Mouse (Mus musculus) urinary bladder, postnatal 25 days (tissue): ENCODE results near the gene G430095P16Rik.

ENCODE experiments used
- DNase-seq: peaks from one replicate; pipeline ENCODE4 v3.0.0; 2022; ENCODE audit warnings: low spot score

Gene G430095P16Rik

GRCm38 (mm10) chr8:84722850-84723570 lies at the start of gene G430095P16Rik:
TSS of gene G430095P16Rik (plus strand) at chr8:84723007.
- DNase-seq: no peak

- no peak for DNase-seq
These were observed 45.5 kb upstream of the G430095P16Rik start for GRCm38 (mm10) chr8:84677305-84677704.

GRCm38 (mm10) chr8:84681476-84681875 lies 41.3 kb upstream of the G430095P16Rik start:
- DNase-seq: no peak

DNA sequence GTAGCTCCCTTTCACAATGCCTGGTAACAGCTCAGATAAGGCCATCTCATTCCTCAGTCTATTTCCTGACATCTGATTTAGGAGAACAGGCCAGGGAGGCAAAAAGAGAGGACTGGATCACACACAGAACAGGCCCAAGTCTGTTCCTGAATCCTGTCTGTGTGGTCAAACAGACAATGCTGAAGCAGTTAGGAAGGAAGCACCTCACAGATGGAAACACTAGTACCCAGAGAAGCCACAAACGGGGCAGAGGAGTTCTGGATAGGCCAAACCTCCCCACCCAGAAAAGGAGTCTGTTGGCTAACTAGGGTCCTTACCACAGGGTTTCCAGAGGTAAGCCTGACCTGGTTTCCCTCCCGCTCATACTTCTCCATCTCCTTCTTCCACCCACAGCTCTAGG lies 40.5 kb upstream of the G430095P16Rik start:
- DNase-seq: no peak

DNA sequence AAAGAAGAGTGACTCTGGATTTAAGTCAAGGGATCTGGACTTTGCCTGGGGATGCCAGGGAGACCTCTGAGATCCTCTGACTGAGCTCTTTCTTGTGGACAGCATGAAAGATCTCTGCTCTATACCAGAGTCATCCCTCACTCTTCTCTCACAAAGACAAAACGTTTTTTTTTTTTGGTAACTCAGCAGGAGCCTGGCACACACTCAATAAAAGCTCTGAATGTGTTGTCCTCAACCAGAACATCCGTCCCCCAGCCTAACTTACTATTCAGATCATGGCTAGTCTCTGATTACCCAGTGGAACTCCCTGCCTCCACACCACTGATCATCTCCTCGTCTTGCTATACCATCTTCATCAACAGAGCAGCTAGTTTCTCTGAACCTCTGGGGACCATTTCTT lies 38.3 kb upstream of the G430095P16Rik start:
- no peak for DNase-seq

GRCm38 (mm10) chr8:84686191-84687002 lies 36.4 kb upstream of the G430095P16Rik start, which contains the start of gene Trmt1:
TSS of gene Trmt1 (plus strand) at chr8:84686307.
- DNase-seq: no peak

GRCm38 (mm10) chr8:84687003-84687704 lies 35.7 kb upstream of the G430095P16Rik start:
- DNase-seq: no peak

DNA sequence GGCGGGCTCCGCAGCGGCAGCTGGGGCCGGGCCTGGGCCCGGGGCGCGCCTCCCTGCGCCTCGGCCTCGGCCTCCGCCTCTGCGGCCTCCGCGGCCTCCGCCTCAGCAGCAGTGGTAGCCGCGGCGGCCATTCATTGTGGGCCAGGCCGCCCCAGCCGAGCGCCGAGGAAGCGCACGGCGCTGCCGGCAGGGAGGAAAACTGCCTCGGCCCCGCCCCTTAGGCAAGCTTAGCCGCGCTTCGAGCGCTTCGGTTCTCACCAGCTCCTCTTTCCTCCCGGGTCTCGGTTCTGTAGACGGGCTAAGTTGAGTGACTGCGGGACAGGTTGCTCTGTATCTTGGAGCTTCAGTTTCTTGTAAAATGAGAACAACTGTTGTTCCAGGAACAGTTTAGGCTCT lies 35.1 kb upstream of the G430095P16Rik start, which contains the start of gene Nacc1:
Nacc1 (minus strand) TSS at position 158 of the 396 bp plus-strand sequence.
- DNase-seq: peak; percentile 83

- DNase-seq: peak; percentile 85
These were observed 33.5 kb upstream of the G430095P16Rik start for GRCm38 (mm10) chr8:84689091-84689915.

- DNase-seq: no peak
These were observed 29.5 kb upstream of the G430095P16Rik start for GRCm38 (mm10) chr8:84693332-84693731.

GRCm38 (mm10) chr8:84695140-84695539 lies 27.7 kb upstream of the G430095P16Rik start:
- no peak for DNase-seq

- no peak for DNase-seq
These were observed 25.4 kb upstream of the G430095P16Rik start for GRCm38 (mm10) chr8:84697166-84698130.

DNA sequence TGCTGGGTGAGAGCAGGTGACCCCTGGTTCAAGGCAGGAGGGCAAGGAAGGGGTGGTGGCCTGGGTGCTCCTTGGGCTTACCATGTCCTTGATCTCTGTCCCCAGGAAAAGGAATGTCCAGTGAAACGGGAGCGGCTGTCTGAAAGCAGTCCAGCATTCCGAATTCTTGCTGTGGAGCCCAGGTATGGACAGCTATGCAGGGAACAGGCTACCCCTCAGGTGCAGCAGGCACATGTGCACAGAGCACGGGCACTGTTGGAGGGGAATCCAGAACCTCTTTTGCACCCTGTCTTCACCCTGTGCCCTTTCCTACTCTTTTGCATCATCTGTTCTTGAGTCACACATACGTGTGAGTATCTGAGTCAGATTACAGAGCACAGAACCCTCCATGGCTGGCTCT lies 24.5 kb upstream of the G430095P16Rik start:
- DNase-seq: no peak

DNA sequence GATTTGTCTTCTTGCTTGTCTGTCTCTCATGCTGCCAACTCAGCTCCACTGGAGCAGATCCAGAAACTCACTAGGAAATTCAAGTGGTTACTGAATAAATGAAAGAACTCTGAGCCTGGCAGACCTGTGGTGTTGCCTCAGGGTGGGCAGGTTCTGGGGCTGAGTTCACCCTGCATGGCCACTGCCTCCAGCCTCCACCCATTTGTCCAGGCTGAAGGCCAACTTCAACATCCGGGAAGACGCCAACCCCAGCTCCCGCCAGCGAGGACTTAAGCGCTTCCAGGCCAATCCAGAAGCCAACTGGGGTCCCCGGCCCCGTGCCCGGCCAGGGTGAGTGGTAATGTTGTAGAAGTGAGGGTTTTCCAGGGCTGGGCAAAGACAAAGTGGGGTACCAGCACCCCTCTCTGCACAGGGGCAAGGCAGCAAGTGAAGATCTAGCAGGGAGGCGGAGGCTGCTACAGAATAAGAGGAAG lies 23.8 kb upstream of the G430095P16Rik start:
- DNase-seq: no peak

DNA sequence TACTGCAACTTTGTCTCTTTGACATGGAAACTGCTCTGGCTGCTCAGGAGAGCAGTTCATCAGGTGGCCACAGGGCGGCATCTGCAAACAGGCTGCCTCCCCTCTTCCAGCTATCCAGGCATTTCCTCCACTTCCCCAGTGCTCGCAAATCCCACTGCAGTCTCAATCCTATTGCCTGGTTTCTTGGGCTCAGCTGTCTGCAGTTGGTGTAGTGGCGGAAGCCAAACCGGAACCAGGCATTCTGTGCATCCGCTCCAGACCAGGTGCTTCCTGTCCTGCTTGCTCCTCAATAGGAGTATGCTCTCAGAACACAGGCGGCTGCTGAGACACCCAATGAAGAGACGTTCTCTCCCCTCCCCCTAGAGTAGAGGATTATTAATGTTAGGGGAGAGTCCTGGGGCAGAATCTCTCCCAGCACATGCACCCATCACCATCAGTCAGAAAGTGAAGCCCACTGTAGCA lies 22.9 kb upstream of the G430095P16Rik start:
- no peak for DNase-seq

GRCm38 (mm10) chr8:84700526-84700925 lies 22.3 kb upstream of the G430095P16Rik start:
- no peak for DNase-seq

DNA sequence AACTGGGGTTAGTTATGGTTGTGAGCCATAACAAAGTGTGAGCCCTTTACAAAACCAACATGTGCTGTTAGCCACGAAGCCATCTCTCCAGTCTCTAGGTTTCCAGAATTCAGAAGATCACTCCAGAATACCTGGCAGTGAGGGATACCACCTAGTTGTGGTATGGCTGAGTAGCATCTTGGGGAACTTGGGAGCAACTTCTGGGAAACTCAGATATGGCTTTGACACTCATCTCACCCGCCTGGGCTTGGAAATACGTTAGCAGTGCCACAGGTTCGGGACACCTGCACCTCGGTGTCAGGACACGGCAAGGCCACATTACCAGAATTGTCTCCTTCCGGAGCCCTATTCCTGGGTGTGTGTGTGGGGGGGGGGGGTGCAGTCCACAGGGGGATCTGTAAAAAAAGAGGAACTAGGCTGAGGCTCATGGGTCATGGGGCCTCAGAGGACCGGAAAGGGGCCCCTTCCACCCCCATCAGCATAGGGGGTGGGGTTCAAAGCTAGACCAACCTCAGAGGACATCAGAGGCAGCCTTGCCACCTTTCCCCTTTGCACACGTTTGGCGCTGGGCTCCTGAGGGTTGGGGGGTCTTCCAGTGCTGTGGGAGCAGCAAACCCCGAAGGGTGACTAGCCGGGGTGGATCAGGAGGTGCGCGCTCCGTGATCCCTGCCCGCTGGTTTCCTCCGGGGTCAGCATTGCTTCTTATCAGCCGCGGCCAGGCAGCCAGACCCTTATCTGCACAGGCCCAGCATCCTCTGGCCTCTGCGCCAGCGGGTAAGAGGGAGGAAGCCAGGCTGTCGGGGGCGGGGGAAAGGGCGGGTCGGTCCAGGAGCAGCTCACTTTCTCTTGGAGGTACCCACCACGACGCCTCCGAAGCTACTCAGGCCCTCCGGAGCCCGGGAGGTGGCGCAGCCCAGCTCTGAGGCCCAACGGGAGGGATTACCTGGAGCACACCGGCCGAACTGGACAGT lies 21.6 kb upstream of the G430095P16Rik start, which contains the start of gene Lyl1:
Lyl1 (plus strand) TSS at position 517 of the 971 bp plus-strand sequence.
- DNase-seq: no peak

- DNase-seq: no peak
These were observed 20.2 kb upstream of the G430095P16Rik start for GRCm38 (mm10) chr8:84702561-84702960.

GRCm38 (mm10) chr8:84702963-84703465 lies 19.8 kb upstream of the G430095P16Rik start:
- no peak for DNase-seq
